Mouse (Mus musculus) forebrain, embryonic 11.5 days (tissue): ENCODE measurements around the gene Arhgap24. TPM values are rescaled to one million over a fixed set of nuclear protein-coding genes. Genes with fewer than 3 reads are reported as not detected.

Experiments
- ATAC-seq: fragments of 200-750 bp; cut with Nextera tagmentation; replicated peaks from 2 replicates; pipeline ENCODE4 v1.8.0; 2017; ENCODE audit warnings: moderate TSS enrichment; ENCODE audit not compliant: low FRiP score
- DNase-seq: peaks from one replicate; pipeline ENCODE4 v3.0.0-alpha.2; 2017; ENCODE audit warnings: low spot score
- H3K27ac ChIP-seq: fragments of 300-500 bp; sonication (generic); 2 replicates; pipeline ENCODE4 v1.5.1; 2014; ENCODE audit warnings: low read depth, low read length
- H3K27me3 ChIP-seq: fragments of 300-500 bp; sonication (generic); 2 replicates; pipeline ENCODE4 v1.6.1; 2014; ENCODE audit warnings: mild to moderate bottlenecking, low read length, mixed read lengths; ENCODE audit not compliant: control insufficient read depth, insufficient read depth
- H3K36me3 ChIP-seq: fragments of 300-500 bp; sonication (generic); 2 replicates; pipeline ENCODE4 v1.6.1; 2014; ENCODE audit warnings: mild to moderate bottlenecking, low read length, moderate library complexity, mixed read lengths; ENCODE audit not compliant: control insufficient read depth, insufficient read depth
- H3K4me1 ChIP-seq: fragments of 300-500 bp; sonication (generic); replicated peaks from 2 replicates; pipeline ENCODE4 v1.6.1; 2014; ENCODE audit warnings: low read length, mixed read lengths; ENCODE audit not compliant: control insufficient read depth, insufficient read depth
- H3K4me2 ChIP-seq: fragments of 300-500 bp; sonication (generic); 2 replicates; pipeline ENCODE4 v1.6.1; 2014; ENCODE audit warnings: low read depth, mild to moderate bottlenecking, low read length, moderate library complexity, mixed read lengths; ENCODE audit not compliant: severe bottlenecking
- H3K4me3 ChIP-seq: fragments of 300-500 bp; sonication (generic); 2 replicates; pipeline ENCODE4 v1.5.1; 2014; ENCODE audit warnings: low read depth, low read length
- H3K9ac ChIP-seq: fragments of 300-500 bp; sonication (generic); 2 replicates; pipeline ENCODE4 v1.6.1; 2014; ENCODE audit warnings: low read length
- H3K9me3 ChIP-seq: fragments of 300-500 bp; sonication (generic); 2 replicates; pipeline ENCODE4 v1.6.1; 2016; ENCODE audit warnings: low read length, mixed read lengths; ENCODE audit not compliant: control insufficient read depth
- WGBS: fragments of 180-500 bp; shearing (Covaris S2); extraction: QIAGEN DNeasy Blood & Tissue Kit; methylation state at CpG from one replicate; pipeline ENCODE4 v1.1.7; 2014; 5-methylcytosine and 5-hydroxymethylcytosine counted together
- polyA plus RNA-seq: library from polyadenylated mRNA; unstranded; fragments of >200 nt; fragmentation: Nextera tagmentation; extraction: Ambion mirVana; gene quantifications from 2 replicates; pipeline ENCODE4 v1.2.1, GENCODE M21; 2014

Arhgap24 gene
- polyA plus RNA-seq, 1 experiment from 2014 or later = 1.9 TPM

- no peak overlapping the region for H3K4me2 ChIP-seq
- no peaks in the 10 kb centered on the region for H3K4me1 ChIP-seq
- H3K36me3 ChIP-seq = no peaks in the 10 kb centered on the region
- DNase-seq = no peak
- no peak overlapping the region for H3K27ac ChIP-seq
- no peak overlapping the region for H3K4me3 ChIP-seq
- no peaks in the 10 kb centered on the region for H3K9me3 ChIP-seq
- WGBS = 70% methylated on average over 5 of the region's 5 CpGs
- H3K27me3 ChIP-seq = no peaks in the 10 kb centered on the region
- ATAC-seq = no peak
- H3K9ac ChIP-seq = no peak overlapping the region
Measured at GRCm38 (mm10) chr5:102778253-102778652, 297.1 kb downstream of the Arhgap24 start.

GRCm38 (mm10) chr5:102783585-102783984, 302.4 kb downstream of the Arhgap24 start:
- Histone ChIP-seq H3K9me3 (no peaks in the 10 kb centered on the region), H3K36me3 (no peaks in the 10 kb centered on the region), H3K27me3 (no peaks in the 10 kb centered on the region), H3K27ac (no peak overlapping the region), H3K4me1 (no peaks in the 10 kb centered on the region), H3K9ac (no peak overlapping the region), H3K4me2 (no peak overlapping the region), H3K4me3 (no peak overlapping the region)
- 82% methylated on average over 4 of the region's 4 CpGs for WGBS
- ATAC-seq = no peak
- DNase-seq = no peak

- H3K36me3 ChIP-seq = no peaks in the 10 kb centered on the region
- DNase-seq = no peak
- H3K4me2 ChIP-seq = no peak overlapping the region
- H3K4me3 ChIP-seq = no peak overlapping the region
- no peaks in the 10 kb centered on the region for H3K9me3 ChIP-seq
- no peak for ATAC-seq
- WGBS = 69% methylated on average over 2 of the region's 2 CpGs
- no peak overlapping the region for H3K9ac ChIP-seq
- no peaks in the 10 kb centered on the region for H3K4me1 ChIP-seq
- no peak overlapping the region for H3K27ac ChIP-seq
- H3K27me3 ChIP-seq = no peaks in the 10 kb centered on the region
Measured at GRCm38 (mm10) chr5:102786123-102786522, 304.9 kb downstream of the Arhgap24 start.

GRCm38 (mm10) chr5:102788437-102788836, 307.2 kb downstream of the Arhgap24 start:
- Histone ChIP-seq H3K9ac (no peak overlapping the region), H3K4me1 (no peaks in the 10 kb centered on the region), H3K27ac (no peak overlapping the region), H3K4me3 (no peak overlapping the region), H3K9me3 (no peaks in the 10 kb centered on the region), H3K36me3 (no peaks in the 10 kb centered on the region), H3K27me3 (no peaks in the 10 kb centered on the region), H3K4me2 (no peak overlapping the region)
- DNase-seq = no peak
- ATAC-seq = no peak
- 92% methylated on average over 3 of the region's 3 CpGs for WGBS

- 66% methylated on average over 3 of the region's 4 CpGs for WGBS
- Histone ChIP-seq H3K27ac (no peak overlapping the region), H3K9ac (no peak overlapping the region), H3K27me3 (no peaks in the 10 kb centered on the region), H3K4me1 (no peaks in the 10 kb centered on the region), H3K9me3 (no peaks in the 10 kb centered on the region), H3K4me2 (no peak overlapping the region), H3K36me3 (no peaks in the 10 kb centered on the region), H3K4me3 (no peak overlapping the region)
- DNase-seq = no peak
- ATAC-seq = no peak
Measured at GRCm38 (mm10) chr5:102791273-102791672, 310.1 kb downstream of the Arhgap24 start.

GRCm38 (mm10) chr5:102793536-102793935, 312.3 kb downstream of the Arhgap24 start:
- WGBS = 88% methylated on average over 11 of the region's 11 CpGs
- no peaks in the 10 kb centered on the region for H3K4me1 ChIP-seq

GRCm38 (mm10) chr5:102801469-102801868, 320.3 kb downstream of the Arhgap24 start:
- Histone ChIP-seq H3K27ac (no peak overlapping the region), H3K9me3 (no peaks in the 10 kb centered on the region), H3K4me2 (no peak overlapping the region), H3K4me3 (no peak overlapping the region), H3K4me1 (no peaks in the 10 kb centered on the region), H3K27me3 (no peaks in the 10 kb centered on the region), H3K9ac (no peak overlapping the region), H3K36me3 (no peaks in the 10 kb centered on the region)
- ATAC-seq = no peak
- whole genome bisulfite sequencing = 77% methylated on average over 3 of the region's 3 CpGs
- no peak for DNase-seq

More at GRCm38 (mm10) chr5:102793536-102793935, 312.3 kb downstream of the Arhgap24 start:
- Histone ChIP-seq H3K9ac (no peak overlapping the region), H3K4me3 (no peak overlapping the region), H3K4me2 (no peak overlapping the region), H3K9me3 (no peaks in the 10 kb centered on the region), H3K27ac (no peak overlapping the region), H3K36me3 (no peaks in the 10 kb centered on the region), H3K27me3 (no peaks in the 10 kb centered on the region)
- ATAC-seq (no peak), DNase-seq (no peak)

- H3K9me3 ChIP-seq = no peaks in the 10 kb centered on the region
- H3K9ac ChIP-seq = no peak overlapping the region
- no peak overlapping the region for H3K4me3 ChIP-seq
- no peaks in the 10 kb centered on the region for H3K4me1 ChIP-seq
- H3K36me3 ChIP-seq = no peaks in the 10 kb centered on the region
- H3K4me2 ChIP-seq = no peak overlapping the region
- no peaks in the 10 kb centered on the region for H3K27me3 ChIP-seq
- no peak overlapping the region for H3K27ac ChIP-seq
- no peak for ATAC-seq
- no peak for DNase-seq
- 83% methylated on average over 6 of the region's 6 CpGs for WGBS
Measured at GRCm38 (mm10) chr5:102802833-102803232, 321.6 kb downstream of the Arhgap24 start.

- no peaks in the 10 kb centered on the region for H3K4me1 ChIP-seq
- no peak overlapping the region for H3K4me3 ChIP-seq
- ATAC-seq (no peak), DNase-seq (no peak)
- no peaks in the 10 kb centered on the region for H3K36me3 ChIP-seq
- no peak overlapping the region for H3K9ac ChIP-seq
- no peaks in the 10 kb centered on the region for H3K27me3 ChIP-seq
- H3K9me3 ChIP-seq = no peaks in the 10 kb centered on the region
- WGBS = 47% methylated on average over 4 of the region's 4 CpGs
- H3K27ac ChIP-seq = no peak overlapping the region
- H3K4me2 ChIP-seq = no peak overlapping the region
Measured at GRCm38 (mm10) chr5:102803675-102804074, 322.5 kb downstream of the Arhgap24 start.
